Mouse (Mus musculus) lung, postnatal 0 days (tissue): ENCODE measurements at regions not wholly inside any gene's neighbourhood (a gene's known extent, or its start where the extent isn't known, plus 50 kb on each side); places are given as distances from the start of the nearest gene placed in this dataset.

Experiments
- ATAC-seq: fragments of 200-750 bp; cut with Nextera tagmentation; 2 replicates; pipeline ENCODE4 v1.8.0; 2017; ENCODE audit warnings: moderate library complexity
- DNase-seq: peaks from one replicate; pipeline ENCODE4 v3.0.0-alpha.2; 2016; ENCODE audit warnings: low spot score
- H3K27ac ChIP-seq: fragments of 300-500 bp; sonication (generic); 2 replicates; pipeline ENCODE4 v1.5.1; 2014; ENCODE audit warnings: antibody characterized with exemption, mild to moderate bottlenecking, low read length, mixed read lengths
- H3K27me3 ChIP-seq: fragments of 300-500 bp; sonication (generic); replicated peaks from 2 replicates; pipeline ENCODE4 v1.6.1; 2014; ENCODE audit warnings: low read length, mixed read lengths; ENCODE audit not compliant: insufficient read depth
- H3K36me3 ChIP-seq: fragments of 300-500 bp; sonication (generic); 2 replicates; pipeline ENCODE4 v1.6.1; 2014; ENCODE audit warnings: low read length, mixed read lengths; ENCODE audit not compliant: insufficient read depth
- H3K4me1 ChIP-seq: fragments of 300-500 bp; sonication (generic); 2 replicates; pipeline ENCODE4 v1.6.1; 2014; ENCODE audit warnings: antibody characterized with exemption, low read depth, low read length, mixed read lengths; ENCODE audit not compliant: insufficient read depth
- H3K4me2 ChIP-seq: fragments of 300-500 bp; sonication (generic); replicated peaks from 2 replicates; pipeline ENCODE4 v1.6.1; 2014; ENCODE audit warnings: low read depth, mild to moderate bottlenecking, low read length, moderate library complexity, mixed read lengths
- H3K4me3 ChIP-seq: fragments of 300-500 bp; sonication (generic); 2 replicates; pipeline ENCODE4 v1.5.1; 2014; ENCODE audit warnings: low read depth, low read length
- H3K9ac ChIP-seq: fragments of 300-500 bp; sonication (generic); replicated peaks from 2 replicates; pipeline ENCODE4 v1.6.1; 2014; ENCODE audit warnings: low read depth, mild to moderate bottlenecking
- H3K9me3 ChIP-seq: fragments of 300-500 bp; sonication (generic); 2 replicates; pipeline ENCODE4 v1.6.1; 2016; ENCODE audit warnings: low read length, mixed read lengths
- CTCF ChIP-seq: IDR thresholded peaks from 2 replicates; pipeline ENCODE4 v1.5.1; 2016; ENCODE audit warnings: antibody characterized with exemption, mild to moderate bottlenecking
- EP300 ChIP-seq: IDR thresholded peaks from 2 replicates; pipeline ENCODE4 v1.6.1; 2016; ENCODE audit warnings: antibody characterized with exemption, mild to moderate bottlenecking, control low read depth
- WGBS: fragments of 180-500 bp; shearing (Covaris S2); extraction: QIAGEN DNeasy Blood & Tissue Kit; methylation state at CpG from one replicate; pipeline ENCODE4 v1.1.7; 2014; 5-methylcytosine and 5-hydroxymethylcytosine counted together

DNA sequence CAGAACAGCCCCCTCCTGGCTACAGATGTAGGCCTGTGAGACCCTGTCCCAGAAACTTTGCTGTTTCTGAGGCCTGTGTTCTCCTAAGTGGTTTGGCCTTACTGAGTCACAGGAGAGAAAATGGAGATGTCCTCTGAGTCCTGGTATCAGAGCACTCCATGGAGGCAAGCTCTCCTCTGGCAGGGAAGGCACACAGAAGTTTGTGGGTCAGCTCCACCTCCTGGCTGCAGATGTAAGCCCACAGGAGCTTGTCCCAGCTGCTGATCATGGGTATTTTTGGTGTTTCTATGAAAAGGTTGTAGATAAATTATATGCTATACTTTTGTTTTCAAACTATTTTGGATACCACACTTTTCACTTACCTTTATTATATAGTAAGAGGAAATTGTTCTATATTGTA is 711.7 kb downstream of the Slitrk6 start:
- Histone ChIP-seq H3K4me3 (no peak overlapping the region), H3K27me3 (no peaks in the 10 kb centered on the region), H3K4me1 (no peaks in the 10 kb centered on the region), H3K36me3 (no peaks in the 10 kb centered on the region), H3K9me3 (no peaks in the 10 kb centered on the region), H3K9ac (no peak overlapping the region), H3K27ac (no peak overlapping the region), H3K4me2 (no peak overlapping the region)
- DNase-seq (no peak), ATAC-seq (no peak)
- TF ChIP-seq CTCF (no peak), EP300 (no peak)

DNA sequence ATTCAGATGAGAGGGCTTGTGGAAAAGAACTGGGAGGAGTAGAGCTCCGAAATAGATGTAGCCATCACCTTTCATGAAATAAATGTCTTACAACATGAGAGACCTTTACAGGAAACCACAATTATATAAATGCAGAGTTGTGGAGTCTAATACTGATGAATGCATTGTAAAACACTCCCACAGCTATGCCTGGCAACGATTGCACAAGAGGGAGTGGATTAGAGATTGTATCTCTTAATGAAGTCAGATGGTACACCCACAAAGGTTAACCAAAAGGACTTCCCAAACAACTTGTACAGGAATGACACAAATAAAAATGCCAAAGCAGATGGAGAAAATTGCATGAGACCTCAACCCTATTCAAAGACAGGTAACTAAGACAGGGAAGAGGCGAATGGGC is 733.1 kb downstream of the Slitrk6 start:
- TF ChIP-seq EP300 (no peak), CTCF (no peak)
- H3K9me3 ChIP-seq, result no peaks in the 10 kb centered on the region
- ATAC-seq, result no peak
- H3K4me2 ChIP-seq, result no peak overlapping the region
- no peaks in the 10 kb centered on the region for H3K36me3 ChIP-seq
- no peak overlapping the region for H3K9ac ChIP-seq
- H3K4me3 ChIP-seq, result no peak overlapping the region
- H3K27me3 ChIP-seq, result no peaks in the 10 kb centered on the region
- 61% methylated on average over 3 of the region's 3 CpGs for WGBS
- H3K4me1 ChIP-seq, result no peaks in the 10 kb centered on the region
- DNase-seq, result no peak
- no peak overlapping the region for H3K27ac ChIP-seq

GRCm38 (mm10) chr14:110015126-110015525 is 739.8 kb downstream of the Slitrk6 start:
- Histone ChIP-seq H3K9me3 (no peaks in the 10 kb centered on the region), H3K36me3 (no peaks in the 10 kb centered on the region), H3K9ac (no peak overlapping the region), H3K27me3 (no peaks in the 10 kb centered on the region), H3K4me3 (no peak overlapping the region), H3K27ac (no peak overlapping the region), H3K4me1 (no peaks in the 10 kb centered on the region), H3K4me2 (no peak overlapping the region)
- WGBS, result 63% methylated on average over 2 of the region's 2 CpGs
- DNase-seq (no peak), ATAC-seq (no peak)
- TF ChIP-seq CTCF (no peak), EP300 (no peak)

GRCm38 (mm10) chr14:110013229-110013628 is 741.7 kb downstream of the Slitrk6 start:
- Histone ChIP-seq H3K4me2 (no peak overlapping the region), H3K36me3 (no peaks in the 10 kb centered on the region), H3K4me3 (no peak overlapping the region), H3K9ac (no peak overlapping the region), H3K27ac (no peak overlapping the region), H3K27me3 (no peaks in the 10 kb centered on the region), H3K9me3 (no peaks in the 10 kb centered on the region), H3K4me1 (no peaks in the 10 kb centered on the region)
- TF ChIP-seq EP300 (no peak), CTCF (no peak)
- 82% methylated on average over 1 of the region's 1 CpGs for WGBS
- DNase-seq (no peak), ATAC-seq (no peak)

- no peaks in the 10 kb centered on the region for H3K27me3 ChIP-seq
- H3K4me2 ChIP-seq, result no peak overlapping the region
- H3K27ac ChIP-seq, result no peak overlapping the region
- DNase-seq (no peak), ATAC-seq (no peak)
- H3K4me3 ChIP-seq, result no peak overlapping the region
- no peak overlapping the region for H3K9ac ChIP-seq
- no peaks in the 10 kb centered on the region for H3K4me1 ChIP-seq
- no peaks in the 10 kb centered on the region for H3K9me3 ChIP-seq
- no peaks in the 10 kb centered on the region for H3K36me3 ChIP-seq
- 69% methylated on average over 6 of the region's 6 CpGs for WGBS
- TF ChIP-seq EP300 (no peak), CTCF (no peak)
Measured at GRCm38 (mm10) chr14:110007159-110007558, 747.8 kb downstream of the Slitrk6 start.

DNA sequence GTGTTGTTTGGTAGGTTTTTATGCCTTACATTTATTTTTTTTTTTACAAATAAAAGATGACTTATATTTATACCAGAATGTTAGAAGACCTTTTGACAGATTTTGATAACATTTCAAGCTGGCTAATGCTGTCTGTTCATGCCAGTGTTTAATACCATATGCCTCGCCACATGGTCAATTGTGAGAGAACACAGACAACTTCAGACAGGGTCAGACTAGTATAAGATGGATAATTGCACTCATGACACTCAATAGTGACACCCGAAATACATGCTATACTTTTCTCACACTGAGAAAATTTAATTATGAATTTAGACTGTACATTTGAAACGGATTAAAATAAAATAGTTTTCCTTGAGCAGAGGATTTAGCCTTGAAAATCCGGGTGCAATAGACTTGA is 769.9 kb downstream of the Slitrk6 start:
- 63% methylated on average over 4 of the region's 4 CpGs for WGBS

DNA sequence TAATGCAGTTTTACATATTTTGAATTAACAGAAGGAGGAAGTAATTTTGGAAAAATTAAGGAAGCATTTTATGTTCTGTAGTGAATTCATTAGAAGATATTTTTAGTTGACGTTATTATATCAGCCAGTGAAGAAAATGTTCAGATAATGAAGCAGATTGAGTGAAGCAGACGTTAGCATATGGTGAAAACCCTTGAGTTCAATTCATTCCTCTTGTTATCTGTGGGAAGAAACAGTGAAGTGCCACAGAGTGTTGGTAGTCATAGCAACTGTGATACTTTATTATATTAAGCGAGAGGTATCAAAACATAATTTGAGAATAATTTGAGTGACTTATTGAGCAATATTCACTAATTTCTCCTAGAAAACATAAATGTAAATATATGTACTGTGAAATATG is 796.9 kb downstream of the Slitrk6 start:
- no peaks in the 10 kb centered on the region for H3K27me3 ChIP-seq
- ATAC-seq (no peak), DNase-seq (no peak)
- H3K36me3 ChIP-seq, result no peaks in the 10 kb centered on the region
- no peaks in the 10 kb centered on the region for H3K4me1 ChIP-seq
- no peak overlapping the region for H3K27ac ChIP-seq
- 58% methylated on average over 3 of the region's 3 CpGs for WGBS
- no peak overlapping the region for H3K9ac ChIP-seq
- H3K4me3 ChIP-seq, result no peak overlapping the region
- H3K9me3 ChIP-seq, result no peaks in the 10 kb centered on the region
- TF ChIP-seq CTCF (no peak), EP300 (no peak)
- no peak overlapping the region for H3K4me2 ChIP-seq

More for the DNA sequence above, 769.9 kb downstream of the Slitrk6 start:
- H3K27me3 ChIP-seq, result no peaks in the 10 kb centered on the region
- H3K9me3 ChIP-seq, result no peaks in the 10 kb centered on the region
- no peak overlapping the region for H3K9ac ChIP-seq
- no peak for DNase-seq
- H3K4me1 ChIP-seq, result no peaks in the 10 kb centered on the region
- no peak for ATAC-seq
- no peak overlapping the region for H3K4me3 ChIP-seq
- no peaks in the 10 kb centered on the region for H3K36me3 ChIP-seq
- no peak overlapping the region for H3K27ac ChIP-seq
- no peak overlapping the region for H3K4me2 ChIP-seq
- TF ChIP-seq EP300, result no peak
- no peak for TF ChIP-seq CTCF
